Mouse (Mus musculus) erythroid progenitor cell, adult 5-6 weeks (primary cell): Measurements from ENCODE around the gene Hdac7. TPM values are rescaled to one million over a fixed set of nuclear protein-coding genes. Genes with fewer than 3 reads are reported as not detected.

Experiments
- ATAC-seq: replicated peaks from 2 replicates; pipeline ENCODE4 v1.8.0; 2016; ENCODE audit warnings: moderate number of reproducible peaks, mild to moderate bottlenecking, moderate TSS enrichment, inconsistent platforms; ENCODE audit not compliant: poor library complexity, low FRiP score, severe bottlenecking
- total RNA-seq, 2 experiments: library from RNA; stranded (forward) in 1 of 2; stranded (reverse) in 1 of 2; fragments of 150-400 nt in 1 of 2; fragments of 186-747, 209-891 nt in 1 of 2; gene quantifications; 2 replicates each; pipeline versions ENCODE4 v1.2.3 to v1.2.4; 2015 to 2017; ENCODE audit warnings: low replicate concordance in 2 of 2

The Hdac7 gene
- total RNA-seq, 2 experiments from 2014 or later = 9.8 to 26.8 TPM

DNA sequence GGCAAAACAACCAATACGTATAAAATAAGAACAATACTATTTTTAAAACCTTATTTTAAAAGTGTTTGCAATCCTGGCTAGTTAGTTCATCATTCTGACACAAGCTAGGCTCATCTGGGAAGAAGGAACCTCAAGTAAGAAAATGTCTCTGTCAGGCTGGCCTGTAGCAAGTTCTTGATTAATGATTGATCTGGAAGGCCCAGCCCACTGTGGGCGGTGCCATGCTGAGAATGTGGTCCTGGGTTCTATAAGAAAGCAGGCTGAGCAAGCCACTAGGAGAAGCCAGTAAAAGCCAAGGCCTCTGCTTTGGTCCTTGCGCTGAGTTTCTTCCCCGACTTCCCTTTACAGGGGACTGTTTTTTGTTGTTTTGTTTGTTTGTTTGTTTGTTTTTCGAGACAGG is 91.8 kb downstream of the Hdac7 start:
- ATAC-seq = no peak

DNA sequence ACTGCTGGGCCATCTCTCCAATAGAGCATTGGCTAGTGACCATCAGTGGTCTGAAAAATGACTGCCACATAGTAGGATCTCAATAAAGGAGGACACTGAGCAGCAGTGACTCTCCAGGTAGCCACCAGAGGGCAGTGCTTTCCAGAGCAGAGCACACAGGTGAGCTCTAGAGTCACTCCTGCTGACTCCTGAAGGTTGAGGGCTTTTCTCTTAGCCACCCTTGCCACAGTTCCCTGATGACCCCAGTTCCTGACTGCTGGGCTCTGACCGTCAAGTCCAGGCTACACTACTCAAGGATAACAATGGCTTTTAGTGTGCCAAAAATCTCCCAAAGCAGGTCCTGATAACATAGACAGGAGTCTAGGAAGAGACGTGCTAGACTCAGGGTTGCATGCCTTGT is 92.6 kb downstream of the Hdac7 start:
- ATAC-seq = no peak

DNA sequence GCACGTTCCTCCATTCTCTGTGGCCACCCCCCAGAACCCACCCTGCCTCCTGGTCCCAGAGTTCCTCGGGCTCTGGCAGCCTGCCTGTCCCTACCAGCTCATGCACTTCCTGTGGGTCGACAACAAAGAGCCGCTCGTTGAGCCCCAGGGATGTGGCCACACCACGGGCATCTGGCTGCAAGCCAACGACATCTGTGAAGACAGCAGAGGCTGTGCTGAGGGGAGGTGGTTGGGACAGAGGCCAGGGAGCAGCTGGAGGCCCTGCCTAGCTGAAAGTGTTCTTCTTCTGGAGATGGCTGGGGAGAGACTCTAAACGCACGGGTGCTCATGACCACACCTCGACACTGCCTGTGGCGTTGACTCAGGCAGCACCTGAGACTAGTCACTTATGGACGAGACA is 93.6 kb downstream of the Hdac7 start:
- no peak for ATAC-seq

DNA sequence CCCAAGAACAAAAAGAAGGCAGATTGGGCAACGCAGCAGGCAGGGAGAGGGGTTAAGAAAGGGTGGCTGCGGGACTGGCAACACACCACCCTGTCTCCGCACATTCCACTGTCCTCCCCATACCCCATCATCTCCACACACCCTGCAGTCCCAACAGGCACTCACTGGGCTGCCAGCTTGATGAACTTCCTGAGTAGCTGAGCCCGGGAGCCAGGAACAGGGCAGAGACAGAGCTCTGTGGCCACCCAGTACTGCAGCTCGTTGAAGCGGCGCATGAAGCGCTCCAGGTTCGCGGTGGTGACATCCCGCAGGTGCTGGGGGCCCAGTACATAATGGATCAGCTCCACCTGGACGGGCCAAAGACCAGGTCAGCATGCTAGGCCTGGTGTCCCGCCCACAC is 94.5 kb downstream of the Hdac7 start:
- ATAC-seq = no peak

DNA sequence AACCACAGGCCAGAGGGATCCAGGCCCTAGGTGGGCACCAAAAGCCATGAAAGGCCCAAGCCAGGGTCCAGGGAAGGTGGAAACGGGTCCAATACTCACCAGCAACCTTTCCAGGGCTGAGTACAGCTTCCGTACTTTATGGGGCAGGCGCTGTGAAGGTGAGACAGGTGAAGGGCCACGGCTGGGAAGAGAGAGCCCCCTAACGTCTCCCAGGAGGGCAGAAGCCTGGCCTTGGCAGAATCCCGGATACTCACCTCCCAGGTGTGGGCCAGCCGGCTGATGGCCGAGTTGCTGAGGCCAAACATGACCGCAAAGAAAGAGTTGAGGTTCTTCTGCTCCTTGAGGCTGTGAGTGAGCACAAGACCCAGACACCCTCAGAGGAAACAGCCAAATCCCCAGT is 94.9 kb downstream of the Hdac7 start:
- ATAC-seq = no peak

DNA sequence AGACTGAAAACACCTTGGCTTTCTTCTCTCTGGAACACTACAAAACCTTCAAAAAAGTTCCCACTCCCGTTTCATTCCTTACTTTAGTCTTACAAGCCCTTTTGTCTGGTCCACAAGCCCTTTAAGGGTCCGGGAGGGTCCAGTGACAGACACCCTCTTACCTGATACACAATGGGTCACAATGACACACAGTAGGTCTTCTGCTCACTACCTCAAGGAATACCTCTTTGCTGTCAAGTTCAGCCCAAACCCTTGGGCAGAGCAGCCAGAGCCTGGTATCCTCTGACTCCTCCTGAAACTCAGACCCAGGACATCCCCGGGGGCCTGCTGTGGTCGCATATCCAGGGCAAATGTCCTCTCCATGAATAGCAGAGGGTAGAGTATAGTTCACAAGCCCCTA is 95.3 kb downstream of the Hdac7 start:
- no peak for ATAC-seq

DNA sequence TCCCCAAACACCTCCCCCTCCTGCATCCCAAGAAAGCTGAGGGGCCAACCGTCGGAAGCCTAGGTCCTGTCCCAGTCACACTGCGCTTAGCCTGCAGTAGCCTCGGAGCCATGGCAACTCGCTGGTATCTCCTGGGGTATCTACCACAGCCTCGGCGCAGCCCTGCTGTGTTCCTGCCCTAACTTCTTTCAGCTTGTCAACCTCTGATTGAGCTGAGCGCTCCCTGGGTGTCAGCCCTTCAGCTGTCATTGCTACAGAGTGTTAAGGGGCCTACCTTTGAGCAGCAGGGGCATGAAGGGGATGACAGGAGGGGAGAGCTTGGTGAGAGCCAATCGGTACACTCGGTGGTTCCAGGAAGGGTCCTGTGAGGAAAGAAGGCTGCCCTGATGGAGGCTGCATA is 96.0 kb downstream of the Hdac7 start:
- ATAC-seq = no peak

DNA sequence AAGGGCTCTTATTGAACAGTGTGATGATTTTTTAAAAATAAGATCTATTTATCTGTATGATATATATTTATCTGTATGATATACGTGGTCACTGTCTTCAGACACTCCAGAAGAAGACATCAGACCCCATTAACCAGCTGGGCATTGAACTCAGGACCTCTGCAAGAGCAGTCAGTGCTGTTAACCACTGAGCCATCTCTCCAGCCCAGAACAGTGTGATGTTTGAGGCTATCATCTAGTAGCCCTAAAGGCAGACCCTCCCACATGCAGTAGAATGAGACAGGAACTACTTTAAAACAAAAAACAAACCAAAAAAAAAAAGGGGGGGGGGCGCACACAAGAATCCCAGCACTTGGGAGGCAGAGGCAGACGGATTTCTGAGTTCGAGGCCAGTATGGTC is 96.8 kb downstream of the Hdac7 start:
- ATAC-seq = no peak

DNA sequence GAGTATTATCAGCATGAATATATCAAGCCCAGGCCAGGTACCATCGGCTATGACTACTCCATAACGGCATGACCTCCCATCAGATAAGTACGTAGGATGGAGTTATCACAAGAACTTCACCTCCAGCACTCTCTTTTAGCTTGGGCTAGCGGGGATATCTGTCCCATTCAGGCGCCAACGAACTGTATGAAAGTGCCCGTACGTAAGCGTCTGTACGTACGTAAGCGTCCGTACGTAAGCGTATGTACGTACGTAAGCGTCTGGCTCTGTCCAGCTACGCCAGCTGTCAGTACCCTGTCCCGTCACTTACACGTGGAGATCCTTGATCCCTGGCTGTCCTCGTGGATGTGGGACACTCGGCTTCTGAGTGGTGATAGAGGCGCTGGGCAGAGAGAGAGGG is 97.6 kb downstream of the Hdac7 start:
- ATAC-seq = peak; percentile 64

DNA sequence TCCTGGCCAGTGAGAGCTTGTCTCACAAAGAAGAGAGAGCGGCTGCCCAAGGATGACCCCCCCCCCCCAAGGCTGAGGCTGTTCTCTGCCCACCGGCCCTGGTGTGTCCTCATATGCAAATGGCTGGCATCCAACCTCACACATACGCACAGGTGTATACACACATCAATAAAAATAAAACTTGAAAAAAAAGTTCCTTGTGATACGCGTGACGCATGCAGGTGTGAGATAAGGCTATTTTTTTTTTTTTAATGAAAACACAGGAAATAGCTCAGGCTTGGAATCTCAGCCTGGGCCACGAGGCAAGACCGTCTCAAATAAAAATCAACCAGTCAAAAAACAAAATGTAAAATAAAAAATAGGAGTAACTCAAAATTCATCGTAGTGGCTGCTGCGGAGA is 98.0 kb downstream of the Hdac7 start:
- ATAC-seq = no peak

DNA sequence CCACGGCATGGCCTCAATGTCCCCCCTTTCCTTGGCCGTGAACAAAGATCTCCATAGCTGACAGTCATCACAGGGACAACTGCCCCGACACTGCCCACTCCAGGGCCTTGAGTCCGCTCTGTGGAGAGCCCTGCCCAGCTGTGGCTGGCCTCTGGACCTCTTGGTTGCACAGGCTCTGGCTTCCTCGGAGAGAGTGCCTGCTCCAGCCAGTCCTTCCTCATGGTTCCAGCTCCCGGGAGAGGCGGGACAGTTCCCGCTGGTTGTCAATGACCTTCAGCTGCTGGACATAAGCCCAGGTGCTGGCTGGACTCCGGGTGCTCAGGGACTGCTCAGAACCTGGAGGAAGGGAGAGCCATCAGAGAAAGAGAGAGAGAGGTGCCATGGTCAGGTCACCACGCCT is 99.0 kb downstream of the Hdac7 start:
- no peak for ATAC-seq

DNA sequence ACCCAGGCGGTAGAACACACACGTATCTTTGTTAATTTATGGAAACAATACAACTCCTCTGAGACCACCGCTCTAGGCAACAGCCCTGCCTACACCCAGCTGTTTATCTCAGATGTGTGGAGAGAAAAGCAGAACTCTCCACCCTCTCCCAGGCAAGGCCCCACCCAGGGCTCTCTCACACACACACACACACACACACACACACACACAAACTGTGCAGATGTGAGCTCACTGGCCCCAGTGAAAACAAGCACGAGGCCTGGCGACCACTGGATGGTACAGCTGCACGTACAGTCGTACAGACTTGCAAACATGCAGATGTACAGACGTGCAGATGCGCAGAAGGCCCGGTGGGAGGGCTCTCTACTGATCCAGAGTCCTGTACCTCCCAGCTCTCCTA is 99.4 kb downstream of the Hdac7 start:
- ATAC-seq = no peak

DNA sequence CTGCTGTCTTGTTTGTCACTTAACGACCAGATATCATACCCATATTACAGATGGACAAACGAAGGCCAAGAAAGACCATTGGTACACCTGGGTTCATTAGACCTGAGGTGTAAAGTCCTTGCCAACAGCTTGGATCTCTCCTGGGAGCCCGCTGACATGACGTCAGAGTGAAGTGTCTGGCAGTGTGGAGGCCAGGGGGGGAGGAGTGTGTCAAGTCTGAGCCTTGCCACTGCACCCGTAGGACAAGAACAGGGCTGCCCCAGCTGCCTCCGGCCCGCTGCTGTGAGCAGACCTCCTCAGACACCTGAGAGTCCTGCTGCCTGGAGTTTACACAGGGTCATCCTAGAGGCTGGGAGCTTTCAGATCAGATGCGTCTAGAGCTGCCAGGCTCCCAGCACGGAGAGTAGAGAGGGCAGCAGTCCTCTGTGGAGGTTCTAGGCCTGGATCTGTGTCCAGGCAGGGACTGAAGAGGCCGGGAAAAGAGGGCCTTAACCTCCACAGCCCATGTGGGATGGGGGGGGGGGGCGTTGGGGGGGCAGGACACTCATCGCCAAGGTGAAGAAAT is 100.3 kb downstream of the Hdac7 start:
- no peak for ATAC-seq

DNA sequence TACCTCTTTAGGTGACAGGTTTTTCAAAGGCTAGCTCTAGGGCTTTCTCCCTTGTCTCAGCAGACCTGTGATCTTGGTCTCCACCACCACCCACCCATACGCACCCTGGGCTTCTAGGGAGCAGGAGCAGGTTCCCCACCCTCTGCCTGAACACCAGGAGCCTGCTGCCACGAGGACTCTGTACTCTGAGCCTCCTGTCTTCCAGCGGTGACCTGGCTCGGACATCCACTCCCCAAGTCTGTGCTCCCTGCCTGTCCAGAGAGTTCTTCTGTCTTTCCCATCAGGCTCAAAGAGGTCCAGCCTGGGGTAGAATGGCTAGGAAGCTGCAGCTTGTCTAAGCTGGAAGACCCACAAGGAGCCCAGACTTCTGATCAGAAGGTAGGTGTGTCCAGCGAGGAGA is 101.1 kb downstream of the Hdac7 start:
- no peak for ATAC-seq

Other genes starting within 250 kb of the Hdac7 start
- gene Rpap3, start 138.7 kb downstream of the Hdac7 start, total RNA-seq (2015; ENCODE audit: low replicate concordance) = 4.2 and 5.0 TPM in 2 replicates
- gene Rpap3, start 138.7 kb downstream of the Hdac7 start, total RNA-seq (2017; ENCODE audit: low replicate concordance) = 6.4 and 6.6 TPM in 2 replicates
- gene Endou, start 113.2 kb downstream of the Hdac7 start, total RNA-seq (2015; ENCODE audit: low replicate concordance) = 3.8 TPM in 1 of 2 replicates, not detected in the other
- not detected in 2 replicates for gene Endou, start 113.2 kb downstream of the Hdac7 start, total RNA-seq (2017; ENCODE audit: low replicate concordance)
- not detected in 2 replicates for gene Rapgef3, start 76.5 kb downstream of the Hdac7 start, total RNA-seq (2015; ENCODE audit: low replicate concordance)
- gene Rapgef3, start 76.5 kb downstream of the Hdac7 start, total RNA-seq (2017; ENCODE audit: low replicate concordance) = 3.9 TPM in 1 of 2 replicates, not detected in the other
- 122 and 124 TPM in 2 replicates for gene Slc48a1, start 66.0 kb downstream of the Hdac7 start, total RNA-seq (2015; ENCODE audit: low replicate concordance)
- 74.2 and 96.2 TPM in 2 replicates for gene Slc48a1, start 66.0 kb downstream of the Hdac7 start, total RNA-seq (2017; ENCODE audit: low replicate concordance)
- gene Vdr, start 66.1 kb upstream of the Hdac7 start, total RNA-seq (2015; ENCODE audit: low replicate concordance) = 0.84 TPM in 1 of 2 replicates, not detected in the other
- gene Vdr, start 66.1 kb upstream of the Hdac7 start, total RNA-seq (2017; ENCODE audit: low replicate concordance) = not detected in 2 replicates
- gene Tmem106c, start 119.7 kb upstream of the Hdac7 start, total RNA-seq (2015; ENCODE audit: low replicate concordance) = 2.1 and 2.5 TPM in 2 replicates
- gene Tmem106c, start 119.7 kb upstream of the Hdac7 start, total RNA-seq (2017; ENCODE audit: low replicate concordance) = 3.9 and 4.9 TPM in 2 replicates
- gene Col2a1, start 160.2 kb upstream of the Hdac7 start, total RNA-seq (2015; ENCODE audit: low replicate concordance) = not detected in 2 replicates
- gene Col2a1, start 160.2 kb upstream of the Hdac7 start, total RNA-seq (2017; ENCODE audit: low replicate concordance) = not detected in 2 replicates
- gene Pfkm, start 248.1 kb upstream of the Hdac7 start, total RNA-seq (2015; ENCODE audit: low replicate concordance) = 4.3 and 8.8 TPM in 2 replicates
- gene Pfkm, start 248.1 kb upstream of the Hdac7 start, total RNA-seq (2017; ENCODE audit: low replicate concordance) = 17.8 and 22.8 TPM in 2 replicates
- 35.0 and 47.4 TPM in 2 replicates for gene Senp1, start 249.2 kb upstream of the Hdac7 start, total RNA-seq (2015; ENCODE audit: low replicate concordance)
- gene Senp1, start 249.2 kb upstream of the Hdac7 start, total RNA-seq (2017; ENCODE audit: low replicate concordance) = 42.2 and 49.9 TPM in 2 replicates